Mouse (Mus musculus) heart, adult 11 months (tissue): ENCODE results near the gene Papln.

Source experiments
- DNase-seq: peaks from one replicate; pipeline ENCODE4 v3.0.0; 2022

Papln gene

DNA sequence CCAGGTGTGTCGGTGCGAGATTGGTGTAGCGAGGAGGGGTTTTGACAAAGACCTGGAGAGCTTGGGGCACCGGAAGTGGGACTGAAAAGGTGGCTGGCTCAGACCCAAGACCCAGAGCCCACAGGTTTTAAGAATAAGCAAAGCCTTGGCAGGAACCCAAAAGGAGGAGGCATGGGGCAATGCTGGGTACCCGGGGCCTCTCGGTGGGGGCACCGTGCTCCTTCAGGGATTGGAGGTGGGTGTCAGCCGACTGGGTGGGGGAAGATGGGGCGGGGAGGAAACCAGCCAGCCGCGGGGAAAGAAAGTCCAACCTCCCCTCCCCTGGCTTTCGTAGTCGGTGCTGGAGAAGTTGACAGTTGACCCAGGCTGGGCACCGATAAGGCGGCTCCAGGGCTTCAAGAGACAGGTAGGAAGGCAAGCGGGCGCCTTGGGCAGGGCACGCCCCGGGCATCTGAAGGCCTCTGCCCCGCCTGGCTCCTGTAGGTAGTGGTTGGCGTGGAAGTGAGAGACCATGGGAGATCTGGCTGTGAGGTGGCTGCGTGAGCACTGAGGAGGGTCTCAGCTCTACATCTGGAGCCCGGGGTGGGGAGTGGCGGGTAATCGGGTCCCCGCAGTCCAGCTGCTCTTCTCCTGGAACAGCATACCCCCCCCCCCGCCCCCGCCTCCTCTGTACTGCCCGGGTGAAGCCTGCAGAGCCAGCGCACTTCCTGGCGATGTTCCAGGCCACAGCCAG, at the start of gene Papln:
Gene Papln (plus strand): TSS at position 324 of the 733 bp plus-strand sequence.
- DNase-seq = peak; percentile 94

DNA sequence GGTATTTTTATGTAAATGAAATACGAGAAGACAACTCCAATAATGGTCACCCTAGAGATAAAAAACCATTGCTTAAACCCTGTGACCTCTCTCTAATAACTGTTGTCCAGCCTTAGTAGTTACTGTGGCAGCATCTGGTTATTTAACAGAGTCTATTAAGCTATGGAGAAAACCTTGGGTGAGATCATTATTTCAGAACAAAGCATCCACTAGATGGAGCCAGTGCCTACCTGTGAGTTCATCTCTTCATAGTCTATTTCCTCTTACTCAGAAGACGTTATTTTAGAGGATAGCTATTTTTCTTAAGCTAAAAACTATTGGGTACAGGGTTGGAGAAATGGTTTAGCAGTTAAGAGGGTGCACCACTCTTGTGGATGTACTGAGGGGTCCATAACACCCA, 49.7 kb upstream of the Papln start:
- no peak for DNase-seq

DNA sequence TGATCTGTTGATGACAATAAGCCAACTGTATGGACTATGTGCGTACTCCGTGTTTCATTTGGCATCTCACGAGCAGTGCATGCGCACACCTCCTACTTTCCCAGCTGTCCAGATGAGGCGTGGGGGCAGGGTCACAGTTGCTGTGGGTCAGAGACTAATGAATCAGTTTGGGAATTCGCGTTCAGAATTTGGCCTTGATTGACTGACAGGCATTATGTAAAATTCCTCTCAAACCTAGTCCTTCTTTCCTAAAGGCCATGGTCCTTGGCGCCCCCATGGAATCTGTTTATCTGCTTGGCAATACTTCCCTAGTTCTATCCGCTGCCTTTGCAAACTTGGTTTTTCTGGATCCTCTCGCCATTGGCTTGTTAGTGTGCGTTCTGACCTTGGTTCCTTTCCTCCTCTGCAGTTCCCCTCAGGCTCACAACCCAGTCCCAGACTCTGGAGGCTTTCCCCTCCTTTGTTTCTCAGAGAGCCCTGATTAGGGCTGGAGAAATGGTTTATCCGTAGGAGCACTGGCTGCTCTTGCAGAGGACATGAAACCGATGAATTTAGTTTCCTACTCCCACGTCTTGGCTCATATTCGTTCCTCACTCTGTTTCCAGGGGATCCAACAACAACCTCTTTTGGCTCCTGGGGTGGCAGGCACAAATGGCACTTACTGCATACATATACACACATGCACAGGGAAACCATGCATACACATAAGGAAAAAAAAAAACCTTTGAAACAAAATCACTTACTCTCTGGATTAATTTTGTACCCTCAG, 46.8 kb upstream of the Papln start:
- DNase-seq = no peak

DNA sequence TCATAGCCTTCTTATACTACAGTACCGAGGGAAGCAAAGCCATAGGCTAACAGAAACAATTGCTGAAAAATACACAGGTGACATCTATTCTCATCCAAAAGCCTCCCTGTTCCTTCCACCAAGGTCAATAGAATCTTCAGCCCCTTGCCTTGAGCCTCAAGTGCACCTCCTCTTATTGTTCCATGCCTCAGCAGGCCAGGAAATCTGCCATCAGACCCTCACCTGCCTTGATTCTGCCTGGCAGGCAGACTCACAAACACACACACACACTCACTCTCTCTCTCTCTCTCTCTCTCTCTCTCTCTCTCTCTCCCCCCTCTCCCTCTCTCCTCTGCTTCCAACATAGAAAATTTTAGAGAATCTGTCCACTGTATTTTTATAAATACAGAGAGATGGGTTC, 44.0 kb upstream of the Papln start:
- no peak for DNase-seq

DNA sequence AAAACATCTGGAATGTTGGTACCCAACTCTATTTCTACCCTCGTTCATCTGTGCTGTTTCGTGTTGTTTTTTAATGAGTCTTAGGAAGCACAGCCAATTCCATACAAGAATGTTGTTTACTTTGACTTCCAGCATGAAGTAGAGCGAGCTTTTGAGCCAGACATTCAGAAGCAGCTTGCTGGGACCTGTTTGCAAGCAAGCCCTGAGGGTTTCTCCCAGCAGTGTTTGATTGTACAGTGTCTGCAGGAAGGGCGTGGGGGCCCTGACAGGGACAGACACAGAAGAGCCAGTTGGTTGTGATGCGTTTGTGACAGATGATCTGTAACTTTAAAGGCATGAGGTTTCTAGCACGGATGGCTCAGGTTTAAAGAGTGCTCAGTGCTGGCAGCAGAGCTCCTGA, 42.2 kb upstream of the Papln start:
- DNase-seq = no peak

DNA sequence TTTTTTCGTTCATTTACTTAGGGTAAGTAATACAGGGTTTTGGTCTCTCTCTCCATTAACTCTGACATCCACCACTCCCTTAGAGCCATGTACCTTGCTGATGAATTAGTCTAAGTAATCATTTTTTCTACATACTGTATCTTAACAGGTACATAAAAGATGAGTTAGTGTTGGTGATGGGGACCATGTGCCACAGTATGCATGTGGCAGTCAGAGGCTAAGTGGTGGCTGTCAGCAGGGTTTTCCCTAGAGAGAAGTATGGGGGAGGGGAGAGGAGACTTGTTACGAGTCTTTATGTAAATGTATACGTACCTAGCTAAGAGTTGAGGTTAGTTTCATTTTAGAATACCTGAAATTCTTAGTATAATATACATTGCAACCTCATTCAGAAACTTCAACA, 40.4 kb upstream of the Papln start:
- DNase-seq = no peak

DNA sequence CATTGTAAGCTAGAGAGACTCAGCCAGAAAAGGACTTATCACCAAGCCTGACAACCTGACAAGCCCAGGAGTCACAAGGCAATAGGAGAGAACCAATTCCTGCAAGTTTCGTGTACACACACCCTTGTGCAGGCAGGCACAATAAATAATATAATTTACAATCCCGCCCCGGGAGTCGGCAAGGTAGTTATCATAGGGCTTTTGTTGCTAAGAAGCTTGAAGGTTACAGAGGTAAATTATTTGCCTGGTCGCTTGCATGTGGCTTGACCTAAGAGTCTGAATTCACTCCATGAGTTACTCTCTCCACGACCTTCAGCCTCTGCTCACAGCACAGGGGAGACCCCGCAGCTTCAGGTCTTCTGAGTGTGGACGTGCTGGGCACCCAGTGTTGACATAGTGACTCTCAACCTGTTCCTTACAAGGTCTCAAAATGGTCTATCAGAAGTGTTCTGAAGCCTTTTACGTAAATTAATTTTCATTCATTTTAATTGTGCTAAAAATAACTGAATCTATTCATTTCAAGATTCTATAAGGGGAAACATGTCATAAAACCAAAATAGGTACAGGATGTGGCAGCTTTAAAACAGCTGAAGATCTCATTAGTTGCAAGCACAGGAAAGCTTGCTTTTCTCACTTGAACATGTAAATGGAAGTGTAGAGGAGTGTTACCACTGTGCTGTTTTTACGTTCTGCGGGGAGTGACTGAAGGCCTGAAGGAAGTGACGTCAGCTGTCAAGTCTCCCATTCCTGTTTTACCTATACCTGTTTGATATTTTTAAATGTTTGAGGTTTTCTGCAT, 36.7 kb upstream of the Papln start:
- no peak for DNase-seq

DNA sequence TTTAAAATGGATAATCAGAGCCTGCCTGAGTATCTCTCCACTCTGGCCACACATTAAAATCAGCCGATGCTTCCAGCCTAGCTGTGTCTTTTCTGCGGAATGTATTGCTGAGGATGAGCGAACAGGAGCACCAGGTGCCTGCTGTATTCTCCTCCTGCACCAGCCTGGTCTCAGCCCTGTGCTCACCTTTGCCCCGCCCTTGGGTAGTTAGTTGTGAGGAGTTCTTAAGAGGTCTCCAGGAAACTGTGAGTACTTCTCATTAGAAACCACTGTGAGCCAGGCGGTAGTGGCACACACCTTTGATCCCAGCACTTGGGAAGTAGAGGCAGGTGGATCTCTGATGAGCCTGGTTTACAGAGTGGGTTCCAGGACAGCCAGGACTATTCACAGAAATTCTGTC, 31.2 kb upstream of the Papln start:
- DNase-seq = no peak

DNA sequence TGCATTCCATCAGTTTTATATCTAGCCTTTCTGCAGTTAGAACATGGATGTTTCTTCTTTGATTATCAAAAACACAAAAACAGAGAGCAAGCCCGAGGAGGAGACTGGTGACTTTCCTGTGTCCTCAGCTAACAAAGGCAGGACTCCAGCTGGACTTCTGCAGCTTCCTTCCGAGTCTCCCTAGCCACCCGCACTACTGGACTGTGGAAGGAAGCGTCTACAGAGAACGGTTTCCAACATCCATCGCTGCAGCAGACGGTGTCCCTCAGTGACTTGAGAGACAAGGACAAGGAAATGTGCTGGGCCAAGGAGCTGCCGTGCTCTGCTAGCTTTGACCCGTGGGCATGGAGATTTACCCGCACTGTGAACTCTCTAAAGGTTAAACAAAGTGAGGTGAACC, 29.4 kb upstream of the Papln start:
- peak; percentile 96 for DNase-seq

DNA sequence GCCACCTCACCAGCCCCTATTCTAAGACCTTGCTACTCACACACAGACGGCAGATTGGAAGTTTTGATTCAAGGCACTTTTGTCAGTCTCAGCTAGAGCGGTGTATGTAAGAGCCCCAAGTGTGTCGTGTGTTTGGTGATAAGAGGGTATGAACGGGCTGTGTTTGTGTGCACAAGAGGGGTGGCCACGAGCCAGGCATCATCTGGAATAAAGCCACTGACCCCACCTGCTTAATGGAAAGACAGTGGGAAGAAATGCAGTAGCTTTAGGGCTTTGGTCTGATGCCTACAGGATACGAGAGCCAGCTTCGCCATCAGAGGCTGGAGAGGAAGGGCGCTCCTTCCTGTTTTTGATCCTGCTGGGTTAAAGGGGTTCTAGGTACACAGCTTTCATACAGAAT, 27.2 kb upstream of the Papln start:
- no peak for DNase-seq

DNA sequence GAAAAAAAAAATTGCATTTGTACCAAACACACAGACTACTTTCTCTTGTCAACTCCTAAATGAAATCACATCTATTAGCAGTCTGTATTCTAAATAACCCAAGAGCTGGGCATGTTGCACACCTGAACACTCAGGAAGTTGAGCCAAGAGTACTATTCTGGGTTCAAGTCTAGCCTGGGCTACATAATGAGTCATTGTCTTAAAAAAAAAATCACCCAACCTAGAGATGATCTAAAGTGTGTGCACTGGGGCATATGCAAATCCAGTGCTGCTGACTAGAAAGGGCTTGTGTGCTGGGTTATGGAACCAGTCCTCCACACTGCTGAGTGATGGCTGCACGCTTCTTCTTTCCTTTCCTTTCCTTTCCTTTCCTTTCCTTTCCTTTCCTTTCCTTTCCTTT, 24.8 kb upstream of the Papln start:
- no peak for DNase-seq

DNA sequence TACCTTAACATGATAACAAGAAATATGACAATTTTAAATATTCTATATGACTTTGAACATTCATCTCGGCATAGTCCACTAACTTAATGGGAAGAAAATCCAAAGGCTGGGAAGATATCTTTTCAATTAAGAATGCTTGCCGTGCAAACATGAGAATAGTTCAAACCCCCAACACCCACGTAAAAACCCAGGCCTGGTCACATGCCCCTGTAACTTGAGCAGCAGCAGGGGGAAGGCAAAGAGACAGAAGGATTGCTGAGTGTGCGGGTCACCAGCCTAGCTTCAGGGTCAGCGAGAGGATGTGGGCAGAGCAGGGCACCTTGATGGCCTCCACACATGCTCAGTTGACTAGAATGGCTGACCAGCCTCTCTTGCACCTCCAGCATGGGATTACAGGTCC, 21.7 kb upstream of the Papln start:
- DNase-seq = no peak

DNA sequence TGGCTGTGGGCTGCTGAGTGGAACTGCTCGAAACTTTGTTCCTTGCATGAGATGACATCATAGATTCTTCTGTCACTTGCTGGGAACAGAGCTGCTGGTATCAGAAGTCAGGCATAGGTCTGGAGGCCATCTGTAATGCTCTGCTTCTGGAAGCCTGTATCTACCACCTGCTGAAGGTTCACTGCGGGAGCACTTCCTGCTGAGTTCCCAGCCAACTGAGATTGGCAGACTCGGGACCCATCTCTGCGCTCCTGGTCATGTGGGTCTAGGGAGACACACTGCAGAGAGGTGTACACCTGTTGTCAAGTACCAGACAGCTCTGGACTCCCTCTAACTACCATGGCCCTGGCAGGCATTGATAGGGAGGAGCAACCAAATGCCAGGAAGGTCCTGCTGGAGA, 20.6 kb upstream of the Papln start:
- DNase-seq = peak; percentile 79

DNA sequence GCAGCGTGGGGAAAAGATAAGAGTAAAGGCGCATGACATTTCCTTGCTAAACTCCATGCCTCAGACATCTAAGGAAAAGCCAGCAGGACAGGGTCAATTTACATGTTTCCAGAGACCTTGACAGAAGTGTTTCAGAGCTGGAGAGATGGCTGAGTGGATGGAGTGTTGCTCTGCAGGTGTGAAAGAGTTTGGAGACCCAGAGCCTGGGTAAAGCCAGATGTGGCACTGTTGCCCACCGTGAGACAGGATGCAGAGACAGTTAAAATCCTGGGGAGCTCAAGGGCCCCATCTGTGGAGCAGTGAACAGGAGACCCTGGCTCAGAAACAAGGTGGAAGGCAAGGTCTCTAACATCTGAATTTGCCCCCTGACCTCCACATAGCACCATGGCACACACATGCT, 19.7 kb upstream of the Papln start:
- DNase-seq = peak; percentile 52

DNA sequence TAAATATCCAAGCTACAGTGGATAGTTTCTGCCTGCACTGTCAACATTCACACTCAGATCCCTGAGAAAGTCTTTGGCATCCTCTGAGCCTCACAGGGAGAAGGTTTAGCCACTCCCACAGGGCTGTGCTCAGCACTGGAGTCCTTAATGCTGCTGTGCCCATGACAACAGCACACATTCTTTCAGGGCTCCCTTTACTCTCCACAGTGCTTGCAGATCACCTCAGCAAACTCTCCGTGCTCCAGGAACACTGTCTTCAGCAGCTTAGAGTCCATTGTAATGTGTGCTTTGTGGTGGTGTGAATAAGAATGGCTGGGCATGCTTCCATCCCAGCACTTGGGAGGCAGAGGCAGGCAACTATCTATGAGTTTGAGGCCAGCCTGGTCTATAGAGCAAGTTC, 14.2 kb upstream of the Papln start:
- DNase-seq = no peak

DNA sequence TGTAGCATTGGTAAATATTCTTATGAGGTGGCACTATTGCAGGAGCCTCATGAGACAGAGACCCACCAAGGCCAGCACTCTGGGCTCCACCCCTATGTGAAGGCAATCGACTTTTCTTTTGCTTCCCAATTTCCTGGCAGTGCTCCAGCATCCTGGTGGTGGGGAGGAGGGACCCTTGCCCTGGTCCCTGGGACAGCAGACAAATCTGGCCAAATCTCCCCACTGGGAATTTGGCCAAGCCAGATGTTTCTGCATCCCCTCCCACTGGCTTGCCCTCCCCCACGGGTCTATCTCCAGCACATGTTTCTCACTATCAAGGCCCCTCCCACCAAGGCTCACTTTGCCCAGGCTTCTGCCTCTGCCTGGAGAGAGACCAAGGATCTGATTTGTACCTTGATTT, 10.9 kb upstream of the Papln start:
- peak; percentile 95 for DNase-seq

DNA sequence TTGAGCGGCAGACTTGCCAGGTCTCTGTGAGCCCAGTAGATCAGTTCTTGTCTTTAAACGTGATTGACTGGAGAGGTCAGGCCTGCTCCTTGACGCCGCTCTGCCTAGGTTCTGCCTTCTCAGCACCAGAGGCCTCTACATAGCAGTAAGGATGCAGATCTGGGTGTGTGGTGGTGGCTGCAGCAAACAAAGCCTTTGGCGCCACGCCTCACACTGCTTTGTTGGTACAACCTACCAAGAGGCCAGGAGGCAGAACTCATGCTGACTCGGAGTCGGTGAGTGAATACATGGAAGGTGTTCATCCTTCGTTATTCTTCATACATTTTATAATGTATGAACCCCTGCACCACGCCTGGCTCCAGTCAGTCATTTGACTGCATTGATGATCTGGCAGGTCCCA, 4.7 kb upstream of the Papln start:
- no peak for DNase-seq

DNA sequence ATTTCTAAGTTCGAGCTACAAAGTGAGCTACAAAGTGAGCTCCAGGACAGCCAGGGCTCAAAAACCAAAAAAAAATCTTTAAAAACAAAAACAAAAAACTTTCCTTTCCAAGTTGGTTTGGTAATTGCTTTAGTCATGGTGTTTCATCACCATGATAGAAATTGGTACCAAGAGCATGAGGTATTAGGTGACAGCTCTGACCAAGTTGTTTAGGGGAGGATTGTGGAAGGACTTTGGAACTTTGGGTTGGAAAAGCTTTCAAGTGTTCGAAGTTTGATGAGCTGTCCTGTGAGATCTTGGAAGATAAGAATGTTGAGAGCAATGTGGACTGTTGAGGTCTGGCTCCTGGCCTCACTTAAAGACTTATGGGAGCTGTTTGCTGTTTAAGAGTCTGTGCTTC, 3.2 kb upstream of the Papln start:
- no peak for DNase-seq

DNA sequence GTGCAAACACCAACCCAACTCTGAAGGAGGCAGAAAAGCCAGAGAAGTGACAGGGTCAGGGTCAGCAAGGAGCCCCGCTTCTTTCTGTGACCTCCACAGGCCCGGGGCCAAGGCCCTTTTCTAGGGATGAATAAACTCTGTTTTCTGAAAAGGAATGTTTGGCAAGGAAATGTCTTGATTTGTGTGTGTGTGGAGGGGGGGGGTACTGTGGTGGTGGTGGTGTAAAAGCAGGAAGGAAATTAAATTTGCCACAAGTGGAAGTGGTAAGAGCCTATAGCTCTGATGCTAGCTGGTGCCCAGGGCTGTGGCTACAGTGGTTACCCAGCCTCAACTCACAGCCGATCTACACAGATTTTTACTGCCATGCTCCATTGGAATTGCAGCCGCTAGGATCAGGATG, 728 bp upstream of the Papln start:
- no peak for DNase-seq

DNA sequence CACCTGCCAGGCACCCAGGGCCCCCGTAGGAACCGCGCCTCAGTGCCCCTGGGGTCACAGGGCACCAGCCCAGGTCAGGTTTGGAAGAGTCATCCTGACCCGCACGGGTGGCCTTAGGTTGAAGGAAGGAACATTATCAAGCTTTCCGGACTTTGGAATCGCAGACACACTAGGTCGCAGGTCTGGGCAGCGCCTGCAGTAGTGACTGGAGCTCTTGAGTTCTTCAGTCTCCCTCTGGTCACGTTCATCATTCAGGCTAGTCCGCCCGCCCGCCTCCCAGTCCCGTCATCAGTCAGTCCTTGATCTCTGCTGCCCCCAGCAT, 571 bp downstream of the Papln start:
- DNase-seq = no peak

DNA sequence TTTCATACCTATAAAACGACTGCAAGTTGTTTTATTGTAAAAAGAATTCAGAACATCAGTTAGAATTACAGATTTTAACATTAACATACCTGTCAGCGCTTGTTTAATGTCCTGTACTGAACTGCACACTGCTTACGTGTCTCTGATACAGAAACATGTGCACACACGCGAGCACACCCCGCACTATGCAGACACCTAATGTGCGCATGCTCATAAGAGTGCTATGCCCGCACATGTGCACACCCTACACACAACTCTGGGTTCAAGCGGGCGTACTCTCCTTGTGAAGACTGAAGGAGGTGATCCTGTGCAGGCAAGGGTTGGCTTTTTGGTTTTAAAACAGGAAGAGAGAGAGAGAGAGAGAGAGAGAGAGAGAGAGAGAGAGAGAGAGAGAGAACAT, 1.1 kb downstream of the Papln start:
- DNase-seq = no peak

DNA sequence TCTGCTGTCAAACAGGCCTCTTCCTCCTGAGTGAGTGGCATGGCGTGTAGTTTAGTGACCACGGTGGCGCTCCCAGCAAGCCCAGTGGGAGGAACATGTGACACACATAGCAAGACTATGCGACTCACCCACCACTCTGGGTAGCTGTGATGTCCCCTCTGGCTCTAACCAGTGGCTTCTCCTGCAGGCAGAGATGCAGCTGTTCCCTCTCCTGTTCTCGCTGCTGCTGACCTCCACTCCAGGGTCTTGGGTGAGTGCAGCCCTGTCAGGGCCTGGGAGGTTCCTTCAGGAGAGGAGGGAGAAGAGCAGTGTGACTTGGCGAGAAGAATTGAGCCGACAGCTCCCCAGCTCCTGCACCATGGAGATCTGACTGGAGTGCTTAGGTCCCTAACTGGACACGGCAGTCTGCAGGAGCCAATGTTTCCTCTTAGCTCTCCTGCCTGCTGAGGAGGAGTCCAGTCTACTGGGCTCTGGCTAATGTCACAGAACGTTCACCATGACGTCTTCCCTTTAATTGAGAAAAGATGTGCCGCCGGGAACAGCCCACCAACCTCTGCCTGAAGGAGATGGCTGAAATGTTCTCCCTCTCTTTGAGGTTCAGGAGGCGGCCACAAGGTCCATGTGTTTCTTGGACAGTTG, 2.6 kb downstream of the Papln start:
- DNase-seq = no peak

DNA sequence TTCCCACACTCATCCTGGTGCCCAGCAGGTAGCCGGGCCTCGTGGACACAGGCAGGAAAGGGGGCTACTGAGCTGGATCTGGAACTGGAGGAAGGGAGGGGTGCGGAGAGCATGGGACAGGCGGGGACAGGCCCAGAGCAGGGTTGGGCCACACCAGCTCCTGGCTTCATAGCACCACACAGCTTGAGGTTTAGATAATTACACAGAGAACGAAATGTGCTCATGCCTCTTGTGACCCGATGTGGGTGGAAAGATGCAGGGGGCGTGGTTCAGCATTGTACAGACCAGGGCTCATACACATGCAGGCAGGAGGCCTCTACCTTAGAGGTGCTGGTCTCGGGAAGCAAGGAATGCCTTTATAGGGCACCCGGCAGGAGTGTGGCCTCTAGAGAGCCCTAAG, 4.4 kb downstream of the Papln start:
- peak; percentile 94 for DNase-seq
